Mouse (Mus musculus): ENCODE measurements around the gene Gm14443. TPM values are rescaled to one million over a fixed set of nuclear protein-coding genes. Genes with fewer than 3 reads are reported as not detected.
"Not testable (repeated sequence)": the region's sequence is repeated elsewhere in the genome, so short reads cannot be mapped to it uniquely, and the experiment has no call there.

The Gm14443 gene
- polyA plus RNA-seq, 1 experiment from 2014 or later = 0.59 TPM

GRCm38 (mm10) chr2:175166870-175167269, 8.8 kb downstream of the Gm14443 start:
- ATAC-seq (ENCODE audit: insufficient number of reproducible peaks, insufficient read depth, low FRiP score, low read depth); H3K4me2 ChIP-seq (ENCODE audit: low read length); H3K4me1 ChIP-seq (ENCODE audit: control insufficient read depth in 2 of 2, insufficient read depth in 2 of 2, low read length in 2 of 2); H3K27me3 ChIP-seq (ENCODE audit: control insufficient read depth, insufficient read depth, low read length); H3K4me3 ChIP-seq (ENCODE audit: control insufficient read depth in 1 of 2, insufficient read depth in 1 of 2, low read depth in 1 of 2, low read length in 2 of 2); H3K9me3 ChIP-seq (ENCODE audit: control insufficient read depth, low read length); H3K27ac ChIP-seq (replicated peaks in 1 of 2; ENCODE audit: control insufficient read depth in 1 of 2, insufficient read depth in 1 of 2, low read depth in 2 of 2, low read length in 2 of 2); H3K36me3 ChIP-seq (ENCODE audit: control insufficient read depth, insufficient read depth, low read length); H3K9ac ChIP-seq (ENCODE audit: low read length): not testable (repeated sequence)
- WGBS = 73% methylated on average over 2 of the region's 2 CpGs

- not testable (repeated sequence) for H3K27me3 ChIP-seq (ENCODE audit: control insufficient read depth, insufficient read depth, low read length); H3K4me1 ChIP-seq (ENCODE audit: control insufficient read depth in 2 of 2, insufficient read depth in 2 of 2, low read length in 2 of 2); H3K27ac ChIP-seq (replicated peaks in 1 of 2; ENCODE audit: control insufficient read depth in 1 of 2, insufficient read depth in 1 of 2, low read depth in 2 of 2, low read length in 2 of 2); H3K4me3 ChIP-seq (ENCODE audit: control insufficient read depth in 1 of 2, insufficient read depth in 1 of 2, low read depth in 1 of 2, low read length in 2 of 2); H3K4me2 ChIP-seq (ENCODE audit: low read length); H3K9ac ChIP-seq (ENCODE audit: low read length); H3K9me3 ChIP-seq (ENCODE audit: control insufficient read depth, low read length); ATAC-seq (ENCODE audit: insufficient number of reproducible peaks, insufficient read depth, low FRiP score, low read depth); H3K36me3 ChIP-seq (ENCODE audit: control insufficient read depth, insufficient read depth, low read length)
- WGBS = 92% methylated on average over 12 of the region's 12 CpGs
Measured at GRCm38 (mm10) chr2:175165110-175165509, 10.6 kb downstream of the Gm14443 start.

- H3K27me3 ChIP-seq (ENCODE audit: control insufficient read depth, insufficient read depth, low read length); H3K4me2 ChIP-seq (ENCODE audit: low read length); ATAC-seq (ENCODE audit: insufficient number of reproducible peaks, insufficient read depth, low FRiP score, low read depth); H3K36me3 ChIP-seq (ENCODE audit: control insufficient read depth, insufficient read depth, low read length); H3K9me3 ChIP-seq (ENCODE audit: control insufficient read depth, low read length); H3K4me3 ChIP-seq (ENCODE audit: control insufficient read depth in 1 of 2, insufficient read depth in 1 of 2, low read depth in 1 of 2, low read length in 2 of 2); H3K9ac ChIP-seq (ENCODE audit: low read length); H3K27ac ChIP-seq (replicated peaks in 1 of 2; ENCODE audit: control insufficient read depth in 1 of 2, insufficient read depth in 1 of 2, low read depth in 2 of 2, low read length in 2 of 2); H3K4me1 ChIP-seq (ENCODE audit: control insufficient read depth in 2 of 2, insufficient read depth in 2 of 2, low read length in 2 of 2): not testable (repeated sequence)
- 77% methylated on average over 4 of the region's 4 CpGs for WGBS
Measured at GRCm38 (mm10) chr2:175161438-175161837, 14.2 kb downstream of the Gm14443 start.

- no peak overlapping the region for H3K4me3 ChIP-seq (ENCODE audit: control insufficient read depth in 1 of 2, insufficient read depth in 1 of 2, low read depth in 1 of 2, low read length in 2 of 2)
- no peaks in the 10 kb centered on the region for H3K4me1 ChIP-seq (ENCODE audit: control insufficient read depth in 2 of 2, insufficient read depth in 2 of 2, low read length in 2 of 2)
- no peak overlapping the region for H3K4me2 ChIP-seq (ENCODE audit: low read length)
- no peaks in the 10 kb centered on the region for H3K36me3 ChIP-seq (ENCODE audit: control insufficient read depth, insufficient read depth, low read length)
- no peak overlapping the region for H3K27ac ChIP-seq (replicated peaks in 1 of 2; ENCODE audit: control insufficient read depth in 1 of 2, insufficient read depth in 1 of 2, low read depth in 2 of 2, low read length in 2 of 2)
- 71% methylated on average over 3 of the region's 3 CpGs for WGBS
- 0 out of 2 replicates have a peak, but pooled peaks cover 2% of the 10 kb centered on the region for H3K9me3 ChIP-seq (ENCODE audit: control insufficient read depth, low read length)
- no peak overlapping the region for H3K9ac ChIP-seq (ENCODE audit: low read length)
- H3K27me3 ChIP-seq (ENCODE audit: control insufficient read depth, insufficient read depth, low read length) = no peaks in the 10 kb centered on the region
- ATAC-seq (ENCODE audit: insufficient number of reproducible peaks, insufficient read depth, low FRiP score, low read depth) = no peak
Measured at GRCm38 (mm10) chr2:175158642-175159041, 17.0 kb downstream of the Gm14443 start.

GRCm38 (mm10) chr2:175156696-175157095, 19.0 kb downstream of the Gm14443 start:
- Histone ChIP-seq H3K36me3 (ENCODE audit: control insufficient read depth, insufficient read depth, low read length) (no peaks in the 10 kb centered on the region), H3K27me3 (ENCODE audit: control insufficient read depth, insufficient read depth, low read length) (no peaks in the 10 kb centered on the region), H3K9me3 (ENCODE audit: control insufficient read depth, low read length) (0 out of 2 replicates have a peak, but pooled peaks cover 2% of the 10 kb centered on the region), H3K4me3 (ENCODE audit: control insufficient read depth in 1 of 2, insufficient read depth in 1 of 2, low read depth in 1 of 2, low read length in 2 of 2) (no peak overlapping the region), H3K9ac (ENCODE audit: low read length) (no peak overlapping the region), H3K4me2 (ENCODE audit: low read length) (no peak overlapping the region), H3K27ac (replicated peaks in 1 of 2; ENCODE audit: control insufficient read depth in 1 of 2, insufficient read depth in 1 of 2, low read depth in 2 of 2, low read length in 2 of 2) (no peak overlapping the region), H3K4me1 (ENCODE audit: control insufficient read depth in 2 of 2, insufficient read depth in 2 of 2, low read length in 2 of 2) (no peaks in the 10 kb centered on the region)
- 86% methylated on average over 13 of the region's 13 CpGs for WGBS
- ATAC-seq (ENCODE audit: insufficient number of reproducible peaks, insufficient read depth, low FRiP score, low read depth) = no peak

- WGBS = 0% methylated on average over 1 of the region's 2 CpGs
Measured at GRCm38 (mm10) chr2:175141993-175142295, 33.7 kb downstream of the Gm14443 start, which contains the start of gene Gm14399. Gene Gm14399 (minus strand): TSS chr2:175142012.

GRCm38 (mm10) chr2:175141118-175141992, 34.3 kb downstream of the Gm14443 start:
- not testable (repeated sequence) for H3K4me1 ChIP-seq (ENCODE audit: control insufficient read depth in 2 of 2, insufficient read depth in 2 of 2, low read length in 2 of 2); ATAC-seq (ENCODE audit: insufficient number of reproducible peaks, insufficient read depth, low FRiP score, low read depth); H3K9me3 ChIP-seq (ENCODE audit: control insufficient read depth, low read length); H3K27me3 ChIP-seq (ENCODE audit: control insufficient read depth, insufficient read depth, low read length); H3K36me3 ChIP-seq (ENCODE audit: control insufficient read depth, insufficient read depth, low read length); H3K27ac ChIP-seq (replicated peaks in 1 of 2; ENCODE audit: control insufficient read depth in 1 of 2, insufficient read depth in 1 of 2, low read depth in 2 of 2, low read length in 2 of 2)
- Histone ChIP-seq H3K4me3 (ENCODE audit: control insufficient read depth in 1 of 2, insufficient read depth in 1 of 2, low read depth in 1 of 2, low read length in 2 of 2) (peak overlapping the region; percentile 45 to 69), H3K4me2 (ENCODE audit: low read length) (peak overlapping the region; percentile 36), H3K9ac (ENCODE audit: low read length) (peak overlapping the region; percentile 50; the same call in 1 of the 2 replicates)
- 1% methylated on average over 24 of the region's 25 CpGs for WGBS

More at GRCm38 (mm10) chr2:175141993-175142295, 33.7 kb downstream of the Gm14443 start, which contains the start of gene Gm14399:
- H3K36me3 ChIP-seq (ENCODE audit: control insufficient read depth, insufficient read depth, low read length); H3K4me1 ChIP-seq (ENCODE audit: control insufficient read depth in 2 of 2, insufficient read depth in 2 of 2, low read length in 2 of 2); H3K9me3 ChIP-seq (ENCODE audit: control insufficient read depth, low read length); H3K27me3 ChIP-seq (ENCODE audit: control insufficient read depth, insufficient read depth, low read length); ATAC-seq (ENCODE audit: insufficient number of reproducible peaks, insufficient read depth, low FRiP score, low read depth); H3K27ac ChIP-seq (replicated peaks in 1 of 2; ENCODE audit: control insufficient read depth in 1 of 2, insufficient read depth in 1 of 2, low read depth in 2 of 2, low read length in 2 of 2): not testable (repeated sequence)
- peak within 1 kb of the TSS; percentile 50; the same call in 1 of the 2 replicates for H3K9ac ChIP-seq (ENCODE audit: low read length)
- peak within 1 kb of the TSS; percentile 36 for H3K4me2 ChIP-seq (ENCODE audit: low read length)
- peak within 1 kb of the TSS; percentile 45 to 69 for H3K4me3 ChIP-seq (ENCODE audit: control insufficient read depth in 1 of 2, insufficient read depth in 1 of 2, low read depth in 1 of 2, low read length in 2 of 2)

- H3K9ac ChIP-seq (ENCODE audit: low read length); H3K4me1 ChIP-seq (ENCODE audit: control insufficient read depth in 2 of 2, insufficient read depth in 2 of 2, low read length in 2 of 2); H3K36me3 ChIP-seq (ENCODE audit: control insufficient read depth, insufficient read depth, low read length); H3K9me3 ChIP-seq (ENCODE audit: control insufficient read depth, low read length); H3K27ac ChIP-seq (replicated peaks in 1 of 2; ENCODE audit: control insufficient read depth in 1 of 2, insufficient read depth in 1 of 2, low read depth in 2 of 2, low read length in 2 of 2); H3K4me3 ChIP-seq (ENCODE audit: control insufficient read depth in 1 of 2, insufficient read depth in 1 of 2, low read depth in 1 of 2, low read length in 2 of 2); ATAC-seq (ENCODE audit: insufficient number of reproducible peaks, insufficient read depth, low FRiP score, low read depth); H3K27me3 ChIP-seq (ENCODE audit: control insufficient read depth, insufficient read depth, low read length); H3K4me2 ChIP-seq (ENCODE audit: low read length): not testable (repeated sequence)
Measured at GRCm38 (mm10) chr2:175140624-175141023, 35.0 kb downstream of the Gm14443 start.

All from heart, embryonic 14.5 days (tissue).